Mouse (Mus musculus) spleen, adult 2 months (tissue): Measurements from ENCODE around the gene Rnaseh1.

Source experiments
- CTCF ChIP-seq: fragments of 200-500 bp; IDR thresholded peaks from 2 replicates; pipeline ENCODE4 v1.5.1; 2011; ENCODE audit warnings: mild to moderate bottlenecking, inconsistent platforms; ENCODE audit not compliant: insufficient read depth, insufficient read length, insufficient replicate concordance; ENCODE audit errors: extremely low read depth
- POLR2A ChIP-seq: fragments of 200-500 bp; IDR thresholded peaks from 2 replicates; pipeline ENCODE4 v1.6.1; 2011; ENCODE audit warnings: low read depth, low read length, inconsistent platforms

DNA sequence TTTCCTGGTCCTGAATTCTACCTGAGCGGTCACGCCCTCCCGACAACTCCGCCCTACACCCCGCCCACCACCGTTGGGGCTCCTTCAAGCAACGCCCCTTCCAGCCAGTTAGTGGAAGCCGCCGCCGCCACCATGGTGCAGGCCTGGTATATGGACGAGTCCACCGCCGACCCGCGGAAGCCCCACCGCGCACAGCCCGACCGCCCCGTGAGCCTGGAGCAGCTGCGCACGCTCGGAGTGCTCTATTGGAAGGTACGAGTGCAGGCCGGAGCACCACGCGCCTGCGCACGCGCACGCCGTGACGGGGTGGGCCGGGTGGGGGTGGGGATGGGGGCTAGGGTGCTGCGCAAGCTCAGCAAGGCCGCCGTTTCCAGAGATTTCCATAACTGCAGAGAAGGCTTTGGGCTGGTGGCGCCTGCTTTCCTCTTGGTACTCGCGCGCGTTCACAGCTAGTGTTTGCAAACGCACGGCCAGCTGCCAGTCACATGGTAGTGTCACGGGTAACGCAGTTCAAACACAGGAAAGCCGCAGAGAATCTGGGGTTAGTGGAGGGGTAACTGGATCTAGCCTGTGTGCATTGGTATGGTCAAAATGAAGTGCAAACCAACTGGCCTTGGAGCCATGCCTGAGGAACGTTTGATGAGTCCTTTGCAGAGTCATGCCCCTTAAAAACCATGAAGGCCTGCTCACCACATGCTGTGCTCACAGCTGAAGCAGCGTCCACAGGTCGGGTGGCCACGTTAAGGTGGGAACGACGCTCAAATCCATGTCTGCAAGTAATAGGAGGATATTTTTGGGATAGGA, 25.9 kb downstream of the Rnaseh1 start, which contains the start of gene Adi1:
- TF ChIP-seq CTCF, result no peak
- no peak for TF ChIP-seq POLR2A
